Mouse (Mus musculus) layer of hippocampus, postnatal 25 days (tissue): ENCODE results near the gene Wnt4. TPM values are rescaled to one million over a fixed set of nuclear protein-coding genes. Genes with fewer than 3 reads are reported as not detected.

Experiments
- DNase-seq, 2 experiments: peaks; one replicate each; pipeline ENCODE4 v3.0.0; 2022; ENCODE audit warnings: mixed read lengths in 2 of 2, low spot score in 1 of 2; ENCODE audit errors: extremely low spot score in 1 of 2
- total RNA-seq, 2 experiments: library from RNA; stranded (reverse); gene quantifications; 2 replicates each; pipeline ENCODE4 v1.2.3; 2021

Gene Wnt4
- total RNA-seq, 2 experiments from 2014 or later = 6.8 to 7.2 TPM

DNA sequence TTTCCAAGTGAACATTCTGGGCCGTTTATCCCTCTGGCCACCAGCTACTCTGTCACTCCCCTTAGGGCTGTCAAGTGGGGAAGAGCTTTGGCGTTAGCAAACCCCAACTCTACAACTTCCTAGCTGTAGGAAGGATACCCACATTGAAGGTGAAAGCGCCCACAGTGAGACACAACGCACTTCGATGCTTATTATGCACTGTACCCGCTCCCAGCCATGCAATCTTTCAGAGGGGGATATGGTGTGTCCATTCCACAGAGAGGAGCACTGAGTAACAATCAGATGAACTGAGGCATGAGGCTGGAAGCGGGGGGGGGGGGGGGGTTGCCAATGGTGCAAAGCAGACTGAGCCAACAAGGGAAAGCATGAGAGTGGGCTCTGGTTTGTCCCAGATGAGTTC lies 27.8 kb downstream of the Wnt4 start:
- no peak for DNase-seq

DNA sequence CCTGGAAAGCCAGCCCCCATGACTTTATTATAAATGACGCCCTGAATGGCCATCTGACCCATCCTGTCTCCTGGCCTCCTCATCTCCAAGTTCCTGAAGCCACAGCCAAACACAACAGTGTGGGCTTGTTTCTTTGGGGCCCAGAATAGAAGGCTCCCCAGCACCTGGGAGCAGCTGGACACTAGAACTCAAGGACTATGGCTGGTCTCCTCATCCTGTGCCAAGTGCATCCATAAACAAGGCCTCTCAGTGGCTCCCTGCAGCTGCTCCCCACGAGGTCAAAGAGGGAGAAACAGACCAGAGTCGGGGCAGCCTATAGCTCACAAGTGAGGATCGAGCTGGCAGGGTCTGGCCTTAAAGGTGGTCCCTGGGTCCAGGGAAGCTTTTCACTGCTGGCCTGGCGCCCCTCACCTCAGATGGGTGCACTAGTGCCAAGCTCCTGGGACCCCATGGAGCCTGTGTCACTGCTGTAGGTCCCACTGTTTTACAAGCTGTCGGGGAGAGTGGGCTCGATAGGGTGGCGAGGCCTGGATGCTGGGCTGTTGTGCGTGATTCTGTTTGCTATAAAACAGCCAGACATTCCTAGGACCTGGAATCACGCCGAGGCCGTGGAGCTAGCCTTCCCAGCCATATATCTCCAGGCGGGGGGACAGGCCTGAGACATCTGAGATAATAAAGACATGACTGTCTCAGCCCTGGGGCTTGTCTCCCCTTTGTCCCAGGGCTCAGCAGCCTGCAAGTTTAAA lies 28.7 kb downstream of the Wnt4 start:
- no peak for DNase-seq

DNA sequence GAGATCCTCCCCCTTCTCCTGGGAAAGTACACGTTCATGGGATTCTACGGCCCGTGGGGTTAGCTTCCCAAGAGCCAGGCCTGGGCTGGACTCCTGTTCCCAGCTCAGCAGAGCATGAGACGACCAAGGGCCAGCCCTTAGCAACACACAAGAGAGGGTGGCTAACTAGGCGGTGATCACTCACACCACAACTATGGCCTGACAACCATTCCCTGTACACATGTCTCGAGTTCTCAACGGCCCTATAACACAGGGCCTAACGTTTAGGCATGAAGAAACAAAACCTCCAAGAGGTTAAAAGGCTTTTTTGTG lies 29.2 kb downstream of the Wnt4 start:
- DNase-seq = no peak

DNA sequence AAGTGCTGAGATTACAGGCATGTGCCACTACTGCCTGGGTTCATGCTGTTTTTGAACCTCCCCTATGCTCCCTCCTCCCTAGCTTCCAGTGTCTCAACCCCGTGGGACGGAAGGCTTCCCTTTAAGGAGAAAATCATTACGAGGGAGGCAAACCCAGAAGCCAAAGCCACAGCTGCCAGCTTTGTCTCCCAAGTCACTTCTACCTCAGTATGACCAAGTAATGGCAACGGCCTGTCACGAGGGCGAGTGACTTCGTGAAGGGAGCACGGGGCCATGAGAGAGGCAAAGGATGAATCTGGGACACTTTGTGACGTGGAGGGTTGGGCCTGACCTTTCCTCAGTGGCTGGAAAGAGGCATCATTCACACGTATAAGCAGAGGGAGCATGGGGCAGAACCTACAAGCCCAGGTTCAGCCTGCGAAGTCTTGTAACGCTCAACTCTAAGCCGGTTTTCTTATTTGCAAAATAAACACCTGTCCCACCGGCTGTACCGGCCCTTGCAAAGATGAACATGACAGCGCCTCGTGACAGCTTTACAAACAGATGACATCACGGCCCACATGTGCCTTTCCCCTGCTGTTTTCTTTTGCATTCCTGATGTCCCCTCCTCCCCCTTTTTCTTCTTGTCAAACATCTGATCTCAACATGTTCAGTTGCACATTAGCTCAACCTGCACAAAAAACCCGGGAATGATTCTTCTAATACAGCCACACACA lies 29.9 kb downstream of the Wnt4 start:
- no peak for DNase-seq

DNA sequence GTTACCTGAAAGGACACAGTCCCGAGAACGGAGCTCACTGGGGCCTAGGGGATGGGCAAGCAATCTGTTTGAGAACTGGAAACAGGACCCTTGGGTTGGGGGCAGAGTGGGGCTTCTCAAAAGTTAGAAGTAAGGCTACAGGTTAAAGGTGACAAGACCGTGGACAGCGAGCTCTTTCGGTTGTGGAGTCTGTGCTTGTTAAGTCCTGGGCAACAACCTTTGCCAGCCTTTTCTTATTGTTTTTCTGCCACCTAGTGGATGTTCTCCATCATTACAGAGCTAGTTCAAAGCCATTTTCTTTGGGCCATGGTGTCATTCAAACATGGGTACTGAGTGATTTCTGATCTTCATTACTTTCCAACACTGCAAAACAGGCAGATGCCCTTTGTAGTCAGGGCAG lies 31.1 kb downstream of the Wnt4 start:
- no peak for DNase-seq

DNA sequence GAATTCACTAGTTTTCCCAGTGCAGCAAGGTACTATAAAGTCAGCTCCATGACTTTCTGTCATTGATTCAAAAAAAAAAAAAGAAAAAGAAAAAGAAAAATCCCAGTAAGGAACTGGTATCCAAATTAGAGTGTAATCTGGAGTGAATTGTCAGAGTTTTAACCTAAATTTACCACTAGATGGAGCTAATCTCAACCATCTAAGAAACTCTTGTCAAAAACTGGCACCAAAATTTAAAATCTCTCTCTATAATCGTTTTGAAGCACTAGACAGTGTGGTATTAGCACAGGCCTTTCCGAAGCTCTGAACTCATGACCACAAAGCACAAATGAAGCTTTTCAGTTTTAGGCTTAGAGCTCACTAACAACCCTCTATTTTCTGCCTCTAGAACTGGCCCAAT lies 36.2 kb downstream of the Wnt4 start:
- no peak for DNase-seq

DNA sequence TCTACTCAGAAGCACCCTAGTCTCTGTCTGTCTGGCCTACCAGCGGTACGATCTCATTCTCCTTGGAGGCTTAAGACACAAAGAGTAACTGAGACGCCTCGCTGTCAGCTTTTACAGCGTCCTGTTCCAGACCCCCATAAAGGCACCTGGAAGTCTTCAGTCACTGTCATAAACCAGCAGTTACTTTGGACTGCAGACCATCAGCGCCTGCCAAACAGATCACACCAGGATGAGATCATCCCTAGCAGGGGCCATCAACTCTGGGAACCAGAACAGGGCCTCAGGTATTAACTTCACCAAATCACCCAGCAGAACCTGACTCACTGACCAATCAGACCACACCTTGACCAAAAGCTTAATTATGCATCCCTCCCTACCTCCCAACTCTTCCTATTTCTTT lies 37.3 kb downstream of the Wnt4 start:
- DNase-seq = no peak

GRCm38 (mm10) chr4:137315061-137315460 lies 37.8 kb downstream of the Wnt4 start:
- DNase-seq = no peak

GRCm38 (mm10) chr4:137316027-137316770 lies 38.9 kb downstream of the Wnt4 start:
- no peak for DNase-seq

- no peak for DNase-seq
These were observed 47.6 kb downstream of the Wnt4 start for GRCm38 (mm10) chr4:137324926-137325325.

GRCm38 (mm10) chr4:137326494-137326893 lies 49.2 kb downstream of the Wnt4 start:
- DNase-seq = no peak

DNA sequence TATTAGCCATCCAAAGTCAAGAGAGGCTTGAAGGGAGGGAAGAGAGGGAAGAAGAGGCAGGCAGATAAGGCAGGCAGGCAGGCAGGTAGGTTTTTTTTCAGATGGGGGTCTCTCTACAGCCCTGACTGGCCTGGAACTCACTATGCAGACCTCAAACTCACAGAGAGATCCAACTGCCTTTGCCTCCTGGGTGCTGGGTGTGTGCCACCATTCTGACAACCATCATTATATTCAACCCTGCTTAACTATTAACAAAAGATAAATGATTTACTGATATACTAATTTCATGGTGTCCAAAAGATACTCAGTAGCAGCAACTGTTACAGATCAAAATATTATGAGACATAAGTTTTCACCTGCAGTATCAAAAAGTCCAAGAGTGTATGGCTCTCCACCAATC lies 54.8 kb downstream of the Wnt4 start:
- no peak for DNase-seq

DNA sequence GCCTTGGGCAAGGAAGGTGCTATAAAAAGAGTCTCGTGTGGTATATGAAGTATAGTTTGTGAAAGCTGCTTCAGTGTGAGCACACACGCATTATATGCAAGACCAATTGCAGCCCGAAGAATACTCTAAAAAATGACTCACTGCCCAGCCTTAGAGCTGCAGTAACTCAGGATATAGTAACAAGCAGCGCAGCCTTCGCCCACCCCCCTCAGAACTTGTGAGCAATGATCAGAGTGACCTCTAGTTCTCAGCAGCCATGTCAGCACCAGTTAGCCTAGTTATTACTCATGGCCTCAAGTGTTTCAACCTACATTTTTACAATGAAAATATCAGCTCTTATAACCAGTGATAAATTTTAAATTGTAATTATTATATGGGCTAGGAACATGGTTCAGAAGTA lies 59.2 kb downstream of the Wnt4 start:
- DNase-seq = no peak

DNA sequence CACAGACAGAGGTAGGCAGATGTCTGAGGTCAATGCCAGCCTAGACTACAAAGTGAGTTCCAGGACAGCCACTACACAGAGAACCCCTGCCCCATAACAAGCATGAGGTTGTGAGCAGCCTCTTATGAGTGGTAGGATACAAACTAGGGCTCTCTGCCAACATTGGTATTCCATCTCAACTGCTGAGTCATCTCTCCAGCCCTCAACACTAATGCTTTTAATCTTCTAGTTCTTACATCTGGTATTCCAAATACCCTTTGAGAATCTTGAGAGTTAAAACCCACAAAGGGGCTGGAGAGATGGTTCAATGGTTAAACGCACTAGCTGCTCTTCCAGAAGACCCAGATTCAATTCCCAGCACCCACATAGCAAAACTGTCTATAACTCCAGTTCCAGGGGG lies 62.1 kb downstream of the Wnt4 start:
- no peak for DNase-seq

DNA sequence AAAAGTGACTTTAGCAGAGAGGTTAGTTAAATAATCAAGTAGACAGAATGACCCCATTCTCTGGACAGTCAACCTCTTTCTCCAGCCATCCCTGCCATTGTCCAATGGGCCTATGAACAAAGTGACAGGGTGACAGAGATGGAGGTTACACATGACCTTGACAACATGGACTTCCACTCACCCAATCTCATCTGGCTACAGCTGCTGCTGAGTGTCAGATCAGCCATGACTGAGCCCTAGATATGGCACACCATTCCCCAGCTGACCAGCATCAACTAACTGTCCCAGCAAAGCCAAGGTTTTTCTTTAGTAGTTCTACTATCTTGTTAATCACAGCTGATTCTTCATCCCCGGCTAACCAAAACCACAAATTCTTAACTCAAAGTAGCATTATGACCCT lies 65.5 kb downstream of the Wnt4 start:
- DNase-seq = no peak

DNA sequence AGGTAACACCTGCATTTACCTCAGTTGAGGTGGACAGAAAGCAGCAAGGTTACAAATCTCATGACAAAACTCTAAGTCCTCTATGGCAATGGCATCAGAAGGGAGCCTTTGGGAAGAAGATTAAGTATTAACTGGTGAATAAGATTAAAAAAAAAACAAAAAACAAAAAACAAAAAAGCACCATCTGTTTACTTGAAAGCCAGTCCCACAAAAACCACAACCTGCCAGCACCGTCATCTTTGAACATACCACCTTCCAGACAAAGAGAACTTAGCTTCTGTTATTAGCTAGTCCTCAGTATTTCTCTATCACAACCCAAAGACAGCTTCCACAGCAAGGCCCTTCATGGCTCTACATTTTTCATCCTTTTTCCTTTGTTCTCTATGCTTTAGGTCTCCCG lies 67.8 kb downstream of the Wnt4 start:
- DNase-seq = no peak

DNA sequence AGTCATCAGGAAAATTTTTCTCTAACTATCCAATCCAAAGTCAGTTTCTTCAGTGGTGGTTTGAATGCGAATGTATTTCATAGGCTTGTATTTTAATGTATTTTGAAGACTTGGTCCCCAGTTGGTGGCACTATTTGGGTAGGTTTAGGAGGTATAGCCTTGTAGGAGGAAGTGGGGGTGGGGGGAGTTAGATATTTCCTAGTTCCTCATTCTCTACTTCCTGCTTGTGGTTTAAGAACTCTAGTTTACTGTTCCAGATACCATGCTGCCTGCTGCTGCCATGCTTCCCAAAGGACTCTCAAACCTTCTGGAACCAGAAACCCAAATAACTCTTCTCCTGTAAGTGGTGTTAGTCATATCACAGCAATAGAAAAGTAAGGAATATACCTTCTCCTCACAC lies 68.5 kb downstream of the Wnt4 start:
- DNase-seq = no peak

Other genes starting within 250 kb of the Wnt4 start
- 10 to 100 TPM in 1 of 2 experiments, 1 to 10 TPM in 1; 8.8 to 11.3 TPM for gene Zbtb40, start 228.7 kb upstream of the Wnt4 start, total RNA-seq
- 100 to 1,000 TPM; 307 to 339 TPM for gene Cdc42, start 80.2 kb downstream of the Wnt4 start, total RNA-seq
- not detected for gene Cela3a, start 132.3 kb downstream of the Wnt4 start, total RNA-seq
- gene Cela3b, start 153.1 kb downstream of the Wnt4 start, total RNA-seq = not detected
- gene 1700013G24Rik, start 175.8 kb downstream of the Wnt4 start, total RNA-seq = not detected
- gene Hspg2, start 191.3 kb downstream of the Wnt4 start, total RNA-seq = 10 to 100 TPM in 1 of 2 experiments, 1 to 10 TPM in 1; 5.6 to 10.8 TPM